Mouse (Mus musculus) heart, embryonic 13.5 days (tissue): Measurements from ENCODE around the gene Ptprb. TPM values are rescaled to one million over a fixed set of nuclear protein-coding genes. Genes with fewer than 3 reads are reported as not detected.
A peak's percentile ranks its signal among the peaks of the same experiment; 100 is the strongest.

Experiments used
- ATAC-seq: fragments of 200-750 bp; cut with Nextera tagmentation; 2 replicates; pipeline ENCODE4 v1.8.0; 2017; ENCODE audit warnings: moderate TSS enrichment; ENCODE audit not compliant: insufficient number of reproducible peaks, low FRiP score, low TSS enrichment; ENCODE audit errors: extremely low read depth
- H3K27ac ChIP-seq: fragments of 300-500 bp; sonication (generic); replicated peaks from 2 replicates; pipeline ENCODE4 v1.5.1; 2015; ENCODE audit warnings: moderate library complexity, mild to moderate bottlenecking, inconsistent platforms
- H3K27me3 ChIP-seq: fragments of 300-500 bp; sonication (generic); replicated peaks from 2 replicates; pipeline ENCODE4 v1.6.1; 2015; ENCODE audit warnings: mild to moderate bottlenecking, inconsistent platforms
- H3K36me3 ChIP-seq: fragments of 300-500 bp; sonication (generic); 2 replicates; pipeline ENCODE4 v1.6.1; 2015; ENCODE audit warnings: mild to moderate bottlenecking, inconsistent platforms
- H3K4me1 ChIP-seq: fragments of 300-500 bp; sonication (generic); 2 replicates; pipeline ENCODE4 v1.6.1; 2015; ENCODE audit warnings: inconsistent platforms
- H3K4me2 ChIP-seq: fragments of 300-500 bp; sonication (generic); 2 replicates; pipeline ENCODE4 v1.6.1; 2015; ENCODE audit warnings: inconsistent platforms, mild to moderate bottlenecking, moderate library complexity
- H3K4me3 ChIP-seq: fragments of 300-500 bp; sonication (generic); 2 replicates; pipeline ENCODE4 v1.5.1; 2015; ENCODE audit warnings: moderate library complexity, mild to moderate bottlenecking, inconsistent platforms
- H3K9ac ChIP-seq: fragments of 300-500 bp; sonication (generic); 2 replicates; pipeline ENCODE4 v1.6.1; 2015; ENCODE audit warnings: inconsistent platforms, mild to moderate bottlenecking, moderate library complexity
- H3K9me3 ChIP-seq: fragments of 300-500 bp; sonication (generic); 2 replicates; pipeline ENCODE4 v1.6.1; 2016; ENCODE audit warnings: inconsistent platforms
- WGBS: fragments of 180-500 bp; shearing (Covaris S2); methylation state at CpG from one replicate; pipeline ENCODE4 v1.1.7; 2015; ENCODE audit warnings: mixed read lengths; 5-methylcytosine and 5-hydroxymethylcytosine counted together
- polyA plus RNA-seq: library from polyadenylated mRNA; unstranded; fragments of >200 nt; fragmentation: Nextera tagmentation; extraction: Ambion mirVana; gene quantifications from 2 replicates; pipeline ENCODE4 v1.2.1, GENCODE M21; 2015

The Ptprb gene
- polyA plus RNA-seq: 5.4 and 6.4 TPM in 2 replicates

GRCm38 (mm10) chr10:116275280-116275679, at the start of gene Ptprb:
TSS of gene Ptprb (plus strand) at chr10:116275523.
- H3K4me2 ChIP-seq: peak within 1 kb of the TSS; percentile 54
- H3K4me3 ChIP-seq: peak within 1 kb of the TSS; percentile 48
- H3K4me1 ChIP-seq: peaks cover 19% of the 10 kb centered on the region
- peak within 1 kb of the TSS; percentile 78 for H3K27ac ChIP-seq
- no peaks in the 10 kb centered on the region for H3K9me3 ChIP-seq
- H3K27me3 ChIP-seq: no peaks in the 10 kb centered on the region
- H3K36me3 ChIP-seq: no peaks in the 10 kb centered on the region
- H3K9ac ChIP-seq: peak within 1 kb of the TSS; percentile 65
- no peak for ATAC-seq
- 42% methylated on average over 7 of the region's 7 CpGs for WGBS

DNA sequence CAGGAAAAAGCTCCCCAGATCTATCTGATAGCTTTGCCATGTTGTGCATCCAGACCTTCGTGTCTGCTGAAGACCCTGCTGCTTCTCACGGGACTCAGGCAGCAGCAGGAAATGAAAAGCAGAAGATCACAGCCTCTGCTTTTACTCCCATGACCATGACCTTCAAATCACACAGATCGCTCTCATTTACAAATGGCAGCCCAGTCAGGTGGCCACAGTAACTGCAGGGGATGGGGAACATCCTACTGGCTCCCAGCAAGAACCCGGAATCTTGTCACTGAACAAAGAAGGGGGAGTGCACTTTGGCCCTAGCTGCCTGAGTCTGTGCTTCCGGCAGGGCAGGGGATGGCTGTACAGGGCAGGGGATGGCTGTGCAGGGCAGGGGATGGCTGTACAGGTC, 40.0 kb upstream of the Ptprb start:
- Histone ChIP-seq H3K4me2 (no peak overlapping the region), H3K4me3 (no peak overlapping the region), H3K4me1 (no peaks in the 10 kb centered on the region), H3K9ac (no peak overlapping the region), H3K27ac (no peak overlapping the region), H3K36me3 (no peaks in the 10 kb centered on the region), H3K9me3 (no peaks in the 10 kb centered on the region), H3K27me3 (no peaks in the 10 kb centered on the region)
- 58% methylated on average over 5 of the region's 5 CpGs for WGBS
- no peak for ATAC-seq

- no peaks in the 10 kb centered on the region for H3K27me3 ChIP-seq
- no peak overlapping the region for H3K4me2 ChIP-seq
- H3K27ac ChIP-seq: no peak overlapping the region
- 63% methylated on average over 7 of the region's 7 CpGs for WGBS
- no peak overlapping the region for H3K4me3 ChIP-seq
- H3K9ac ChIP-seq: no peak overlapping the region
- peaks cover 4% of the 10 kb centered on the region; the same call in 1 of the 2 replicates for H3K9me3 ChIP-seq
- H3K36me3 ChIP-seq: no peaks in the 10 kb centered on the region
- peaks cover 5% of the 10 kb centered on the region; the same call in 1 of the 2 replicates for H3K4me1 ChIP-seq
- no peak for ATAC-seq
Measured at GRCm38 (mm10) chr10:116242200-116242599, 33.1 kb upstream of the Ptprb start.

DNA sequence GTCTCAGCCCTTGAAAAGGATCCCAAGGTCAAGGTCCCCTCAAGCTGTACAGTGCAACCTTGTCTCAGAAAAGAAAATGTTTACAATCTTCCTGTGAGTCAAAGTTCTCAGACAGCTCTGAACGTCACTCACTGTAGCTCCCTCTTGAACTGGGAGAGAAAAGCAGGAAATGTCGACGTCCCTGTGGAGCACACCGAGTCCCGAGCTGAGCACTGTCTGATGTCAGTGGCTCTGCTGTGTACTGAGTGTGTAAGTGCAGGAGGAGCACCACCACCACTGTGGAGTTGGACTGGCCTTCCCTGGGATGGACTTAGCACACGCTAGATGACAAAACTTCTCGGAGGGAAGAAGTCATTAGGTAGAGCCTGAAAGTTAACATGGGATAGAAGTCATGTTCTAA, 31.9 kb upstream of the Ptprb start:
- H3K9me3 ChIP-seq: peaks cover 6% of the 10 kb centered on the region; the same call in 1 of the 2 replicates
- no peak overlapping the region for H3K9ac ChIP-seq
- no peaks in the 10 kb centered on the region for H3K36me3 ChIP-seq
- no peak overlapping the region for H3K4me3 ChIP-seq
- H3K4me1 ChIP-seq: peaks cover 8% of the 10 kb centered on the region; the same call in 1 of the 2 replicates
- no peak for ATAC-seq
- H3K27ac ChIP-seq: no peak overlapping the region
- H3K4me2 ChIP-seq: no peak overlapping the region
- WGBS: 32% methylated on average over 7 of the region's 7 CpGs
- H3K27me3 ChIP-seq: no peaks in the 10 kb centered on the region

GRCm38 (mm10) chr10:116245632-116246031, 29.7 kb upstream of the Ptprb start:
- WGBS: 40% methylated on average over 2 of the region's 2 CpGs
- no peak for ATAC-seq
- H3K9me3 ChIP-seq: peaks cover 6% of the 10 kb centered on the region; the same call in 1 of the 2 replicates

GRCm38 (mm10) chr10:116252668-116253067, 22.7 kb upstream of the Ptprb start:
- no peak for ATAC-seq
- WGBS: 73% methylated on average over 7 of the region's 7 CpGs
- H3K9me3 ChIP-seq: no peaks in the 10 kb centered on the region

More at GRCm38 (mm10) chr10:116245632-116246031, 29.7 kb upstream of the Ptprb start:
- H3K4me1 ChIP-seq: peaks cover 8% of the 10 kb centered on the region; the same call in 1 of the 2 replicates
- H3K27ac ChIP-seq: no peak overlapping the region
- no peak overlapping the region for H3K9ac ChIP-seq
- H3K4me3 ChIP-seq: no peak overlapping the region
- H3K27me3 ChIP-seq: no peaks in the 10 kb centered on the region
- H3K36me3 ChIP-seq: no peaks in the 10 kb centered on the region
- H3K4me2 ChIP-seq: no peak overlapping the region

GRCm38 (mm10) chr10:116253972-116254371, 21.4 kb upstream of the Ptprb start:
- peaks cover 21% of the 10 kb centered on the region for H3K4me1 ChIP-seq
- H3K27me3 ChIP-seq: 0 out of 2 replicates have a peak, but pooled peaks cover 8% of the 10 kb centered on the region
- H3K4me2 ChIP-seq: no peak overlapping the region
- no peak overlapping the region for H3K9ac ChIP-seq
- 9% methylated on average over 6 of the region's 6 CpGs for WGBS
- H3K36me3 ChIP-seq: no peaks in the 10 kb centered on the region
- no peak for ATAC-seq
- H3K4me3 ChIP-seq: no peak overlapping the region
- no peaks in the 10 kb centered on the region for H3K9me3 ChIP-seq
- H3K27ac ChIP-seq: peak overlapping the region; percentile 68

More at GRCm38 (mm10) chr10:116252668-116253067, 22.7 kb upstream of the Ptprb start:
- Histone ChIP-seq H3K4me2 (no peak overlapping the region), H3K27me3 (0 out of 2 replicates have a peak, but pooled peaks cover 8% of the 10 kb centered on the region), H3K9ac (no peak overlapping the region), H3K27ac (no peak overlapping the region), H3K4me3 (no peak overlapping the region), H3K4me1 (peaks cover 23% of the 10 kb centered on the region), H3K36me3 (no peaks in the 10 kb centered on the region)

- ATAC-seq: no peak
- Histone ChIP-seq H3K4me2 (no peak overlapping the region), H3K4me3 (no peak overlapping the region), H3K36me3 (no peaks in the 10 kb centered on the region), H3K27me3 (no peaks in the 10 kb centered on the region), H3K4me1 (peaks cover 32% of the 10 kb centered on the region), H3K27ac (no peak overlapping the region), H3K9me3 (no peaks in the 10 kb centered on the region), H3K9ac (no peak overlapping the region)
- WGBS: 67% methylated on average over 4 of the region's 4 CpGs
Measured at GRCm38 (mm10) chr10:116259298-116259697, 16.0 kb upstream of the Ptprb start.

GRCm38 (mm10) chr10:116260658-116261433, 14.5 kb upstream of the Ptprb start:
- Histone ChIP-seq H3K27ac (peak overlapping the region; percentile 97), H3K4me1 (peaks cover 32% of the 10 kb centered on the region), H3K9me3 (no peaks in the 10 kb centered on the region), H3K4me3 (no peak overlapping the region), H3K36me3 (no peaks in the 10 kb centered on the region), H3K9ac (peak overlapping the region; percentile 45), H3K4me2 (peak overlapping the region; percentile 43), H3K27me3 (no peaks in the 10 kb centered on the region)
- WGBS: 11% methylated on average over 13 of the region's 13 CpGs
- peak; percentile 62; the same call in 1 of the 2 replicates for ATAC-seq

GRCm38 (mm10) chr10:116261559-116261958, 13.8 kb upstream of the Ptprb start:
- Histone ChIP-seq H3K9ac (peak overlapping the region; percentile 72), H3K9me3 (no peaks in the 10 kb centered on the region), H3K27me3 (no peaks in the 10 kb centered on the region), H3K4me1 (peaks cover 36% of the 10 kb centered on the region), H3K4me3 (no peak overlapping the region), H3K4me2 (peak overlapping the region; percentile 43), H3K36me3 (no peaks in the 10 kb centered on the region), H3K27ac (peak overlapping the region; percentile 97)
- 32% methylated on average over 5 of the region's 5 CpGs for WGBS
- ATAC-seq: no peak

DNA sequence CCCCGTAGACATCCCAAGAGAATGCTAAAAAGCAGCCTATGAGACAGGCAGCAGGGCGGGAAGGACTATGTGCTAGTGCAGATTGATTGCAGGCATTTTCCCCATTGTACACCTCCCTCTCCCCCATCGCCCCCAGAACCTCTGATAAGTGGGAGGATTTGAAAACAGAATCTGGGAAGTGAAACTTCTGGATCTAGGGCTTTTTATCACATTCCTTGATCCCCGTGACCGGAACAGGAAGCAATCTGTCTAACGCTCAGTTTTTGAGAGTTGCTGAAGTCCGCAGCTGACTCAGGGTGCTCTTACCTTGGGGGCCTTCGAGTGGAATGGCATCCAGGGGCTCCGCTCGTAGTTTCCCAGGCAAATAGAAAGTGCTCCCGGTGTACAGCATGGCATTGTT, 10.8 kb upstream of the Ptprb start:
- no peak for ATAC-seq
- no peak overlapping the region for H3K4me3 ChIP-seq
- peaks cover 61% of the 10 kb centered on the region for H3K4me1 ChIP-seq
- no peak overlapping the region for H3K27ac ChIP-seq
- H3K36me3 ChIP-seq: no peaks in the 10 kb centered on the region
- 56% methylated on average over 11 of the region's 11 CpGs for WGBS
- no peak overlapping the region for H3K4me2 ChIP-seq
- H3K9ac ChIP-seq: no peak overlapping the region
- no peaks in the 10 kb centered on the region for H3K27me3 ChIP-seq
- H3K9me3 ChIP-seq: no peaks in the 10 kb centered on the region
